Mouse (Mus musculus) heart, embryonic 15.5 days (tissue): ENCODE measurements around the gene Dhrs7b. TPM values are rescaled to one million over a fixed set of nuclear protein-coding genes. Genes with fewer than 3 reads are reported as not detected.

ENCODE experiments used
- ATAC-seq: fragments of 200-750 bp; cut with Nextera tagmentation; replicated peaks from 2 replicates; pipeline ENCODE4 v1.8.0; 2017; ENCODE audit warnings: low read depth, moderate TSS enrichment; ENCODE audit not compliant: insufficient number of reproducible peaks, insufficient read depth, low FRiP score
- H3K27ac ChIP-seq: fragments of 300-500 bp; sonication (generic); 2 replicates; pipeline ENCODE4 v1.5.1; 2015; ENCODE audit warnings: mild to moderate bottlenecking, inconsistent platforms
- H3K27me3 ChIP-seq: fragments of 300-500 bp; sonication (generic); 2 replicates; pipeline ENCODE4 v1.6.1; 2015; ENCODE audit warnings: inconsistent platforms
- H3K36me3 ChIP-seq: fragments of 300-500 bp; sonication (generic); 2 replicates; pipeline ENCODE4 v1.6.1; 2015; ENCODE audit warnings: mild to moderate bottlenecking, inconsistent platforms
- H3K4me1 ChIP-seq: fragments of 300-500 bp; sonication (generic); replicated peaks from 2 replicates; pipeline ENCODE4 v1.6.1; 2015; ENCODE audit warnings: inconsistent platforms
- H3K4me2 ChIP-seq: fragments of 300-500 bp; sonication (generic); 2 replicates; pipeline ENCODE4 v1.6.1; 2015; ENCODE audit warnings: inconsistent platforms, mild to moderate bottlenecking, moderate library complexity
- H3K4me3 ChIP-seq: fragments of 300-500 bp; sonication (generic); 2 replicates; pipeline ENCODE4 v1.5.1; 2015; ENCODE audit warnings: mild to moderate bottlenecking, inconsistent platforms
- H3K9ac ChIP-seq: fragments of 300-500 bp; sonication (generic); 2 replicates; pipeline ENCODE4 v1.6.1; 2015; ENCODE audit warnings: mild to moderate bottlenecking, inconsistent platforms
- H3K9me3 ChIP-seq: fragments of 300-500 bp; sonication (generic); replicated peaks from 2 replicates; pipeline ENCODE4 v1.6.1; 2016; ENCODE audit warnings: inconsistent platforms
- WGBS: fragments of 180-500 bp; shearing (Covaris S2); methylation state at CpG from one replicate; pipeline ENCODE4 v1.1.7; 2015; ENCODE audit warnings: mixed read lengths; 5-methylcytosine and 5-hydroxymethylcytosine counted together
- polyA plus RNA-seq: library from polyadenylated mRNA; unstranded; fragments of >200 nt; fragmentation: Nextera tagmentation; extraction: Ambion mirVana; gene quantifications from 2 replicates; pipeline ENCODE4 v1.2.1, GENCODE M21; 2015

Dhrs7b gene
- polyA plus RNA-seq = 26.8 and 30.4 TPM in 2 replicates

DNA sequence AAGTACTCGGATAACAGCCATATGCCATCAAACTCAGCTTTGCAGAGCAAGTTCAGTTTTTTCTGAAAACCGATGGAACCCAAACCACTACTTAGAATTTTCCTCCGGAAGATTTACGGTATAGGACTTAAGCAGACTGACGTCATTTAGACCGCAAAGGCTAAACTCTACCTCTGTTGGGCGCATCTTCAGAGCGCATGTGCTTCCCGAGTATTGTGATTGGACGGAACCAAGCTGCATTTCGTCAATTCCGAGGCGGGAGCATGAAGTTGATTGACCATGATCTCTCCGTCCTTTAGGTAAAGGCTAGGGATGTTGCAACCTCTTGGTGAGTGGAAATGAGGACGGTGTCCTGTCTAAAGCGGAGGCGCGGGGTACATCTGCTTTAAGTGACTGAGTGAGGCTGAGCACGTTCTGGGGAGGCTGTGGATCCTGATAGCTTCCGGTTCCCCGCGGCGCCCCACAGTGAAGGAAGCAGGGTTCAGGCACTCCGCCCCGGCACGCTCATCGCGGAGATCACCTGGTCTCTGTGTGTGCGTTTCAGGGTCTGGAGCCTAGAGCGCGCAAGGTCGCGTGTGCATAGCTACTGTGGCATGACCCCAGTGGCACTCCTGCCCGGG is at the start of gene Dhrs7b:
Dhrs7b (plus strand) TSS at position 199 of the 620 bp plus-strand sequence.
- Histone ChIP-seq H3K4me1 (peaks cover 8% of the 10 kb centered on the region), H3K4me3 (peak within 1 kb of the TSS; percentile 93), H3K9ac (peak within 1 kb of the TSS; percentile 79), H3K9me3 (no peaks in the 10 kb centered on the region), H3K4me2 (peak within 1 kb of the TSS; percentile 84), H3K27ac (peak within 1 kb of the TSS; percentile 81), H3K27me3 (no peaks in the 10 kb centered on the region), H3K36me3 (no peaks in the 10 kb centered on the region)
- ATAC-seq = peak; percentile 96
- WGBS = under 1% methylated on average over 34 of the region's 34 CpGs

DNA sequence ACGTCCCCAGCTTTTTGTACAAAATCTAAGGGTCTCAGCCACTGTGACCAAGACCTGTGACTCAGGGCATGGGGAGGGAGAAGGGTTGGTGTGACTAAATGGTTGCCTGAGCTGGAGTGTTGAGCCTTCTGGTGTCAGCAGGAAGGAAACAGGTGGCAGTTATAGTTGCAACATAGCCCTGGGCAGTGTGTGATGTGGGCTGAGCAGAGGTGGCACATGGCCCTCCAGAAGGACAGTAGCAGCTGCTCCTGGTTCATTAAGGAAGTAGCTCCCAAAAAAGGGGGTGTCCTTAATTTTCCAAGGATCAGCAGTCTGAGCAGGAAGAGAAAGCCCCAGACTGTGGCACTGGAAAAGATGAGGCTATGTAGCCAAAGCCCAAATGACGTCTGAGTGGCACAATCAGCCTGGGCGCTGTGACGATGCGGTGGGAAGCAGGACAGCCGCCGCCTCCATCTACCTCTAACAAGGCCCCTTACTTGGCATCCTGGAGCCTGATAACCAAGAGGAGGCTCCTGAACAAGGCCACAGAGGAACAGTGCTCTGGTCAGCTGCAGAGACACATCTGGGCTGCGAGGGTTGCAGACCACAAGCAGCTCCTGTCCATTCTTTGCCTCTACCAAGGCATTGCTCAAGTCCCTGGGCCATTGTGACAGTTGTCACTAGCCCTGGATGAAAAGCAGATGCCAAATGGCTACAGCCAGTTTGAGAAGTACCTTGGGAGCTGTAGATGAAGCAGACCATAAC is 46.1 kb upstream of the Dhrs7b start:
- Histone ChIP-seq H3K9me3 (no peaks in the 10 kb centered on the region), H3K36me3 (peaks cover 61% of the 10 kb centered on the region), H3K4me3 (no peak overlapping the region), H3K4me1 (peaks cover 39% of the 10 kb centered on the region), H3K27me3 (no peaks in the 10 kb centered on the region), H3K4me2 (no peak overlapping the region), H3K9ac (no peak overlapping the region), H3K27ac (no peak overlapping the region)
- WGBS = 81% methylated on average over 8 of the region's 8 CpGs
- ATAC-seq = no peak

DNA sequence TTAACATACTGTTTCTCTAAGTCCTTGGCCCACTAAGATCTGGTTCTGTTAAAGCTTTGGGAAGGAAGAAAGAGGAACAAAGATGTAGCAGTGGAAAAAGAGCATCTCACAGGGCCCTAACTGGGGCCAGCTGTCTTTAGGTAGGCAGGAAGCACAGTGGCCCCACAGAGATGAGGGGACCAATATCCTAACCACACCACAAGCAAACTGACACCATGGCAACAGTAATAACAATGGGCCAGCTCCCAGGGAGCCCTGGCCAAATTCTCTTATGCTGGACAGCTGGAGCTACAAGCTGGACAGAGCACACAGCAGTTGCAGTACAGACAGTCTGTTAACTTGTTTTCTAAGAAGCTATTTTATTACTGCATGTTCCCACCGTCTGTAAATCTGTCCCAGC is 42.8 kb upstream of the Dhrs7b start:
- no peak for ATAC-seq

DNA sequence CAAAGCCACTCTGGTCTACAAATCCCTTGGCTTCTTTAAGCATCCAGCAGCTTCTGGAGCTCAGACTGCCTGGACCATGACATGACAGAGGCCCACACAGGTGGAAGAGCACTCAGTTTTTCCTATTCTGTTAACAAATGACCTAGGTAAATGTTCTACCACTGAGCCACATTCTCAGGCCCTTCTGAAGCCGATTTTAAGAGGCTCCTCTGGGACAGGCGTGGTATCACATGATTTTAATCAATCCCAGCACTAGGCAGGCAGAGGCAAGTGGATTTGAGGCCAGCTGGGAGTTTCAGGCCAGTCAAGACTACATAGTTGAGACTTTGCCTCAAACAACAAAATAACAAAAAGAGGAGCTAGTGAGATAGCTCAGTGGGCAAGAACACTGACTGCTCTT is 40.0 kb upstream of the Dhrs7b start:
- H3K9me3 ChIP-seq = no peaks in the 10 kb centered on the region
- H3K4me2 ChIP-seq = no peak overlapping the region
- no peak overlapping the region for H3K9ac ChIP-seq
- peaks cover 4% of the 10 kb centered on the region; the same call in 1 of the 2 replicates for H3K4me1 ChIP-seq
- H3K27me3 ChIP-seq = no peaks in the 10 kb centered on the region
- no peak for ATAC-seq
- H3K27ac ChIP-seq = no peak overlapping the region
- H3K36me3 ChIP-seq = peaks cover 74% of the 10 kb centered on the region
- WGBS = 88% methylated on average over 2 of the region's 2 CpGs
- no peak overlapping the region for H3K4me3 ChIP-seq

More for the DNA sequence above, 42.8 kb upstream of the Dhrs7b start:
- Histone ChIP-seq H3K9ac (no peak overlapping the region), H3K4me2 (no peak overlapping the region), H3K27ac (no peak overlapping the region), H3K4me1 (peaks cover 6% of the 10 kb centered on the region), H3K36me3 (peaks cover 86% of the 10 kb centered on the region), H3K4me3 (no peak overlapping the region), H3K27me3 (no peaks in the 10 kb centered on the region), H3K9me3 (no peaks in the 10 kb centered on the region)
- 60% methylated on average over 1 of the region's 1 CpGs for WGBS

DNA sequence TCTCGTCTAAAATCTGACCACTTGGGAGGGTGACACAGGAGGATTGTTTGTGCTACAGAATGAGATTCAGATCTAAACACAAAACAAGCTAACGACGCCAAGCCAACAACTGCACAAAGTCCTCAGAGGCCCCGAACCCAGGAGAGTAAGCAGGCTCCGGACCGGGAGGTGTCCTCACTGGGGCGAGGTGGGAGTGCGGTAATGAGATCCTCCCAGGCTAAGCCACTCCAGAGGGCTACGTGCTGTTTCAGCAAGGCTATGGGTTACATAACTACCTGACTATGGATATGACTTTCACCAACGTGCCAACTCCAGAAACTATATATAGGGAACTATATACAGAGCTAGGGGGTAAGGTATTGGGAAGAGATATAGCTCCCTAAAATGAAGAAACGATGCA is 34.1 kb upstream of the Dhrs7b start:
- ATAC-seq = no peak
- WGBS = 78% methylated on average over 11 of the region's 11 CpGs
- H3K4me3 ChIP-seq = no peak overlapping the region
- H3K9me3 ChIP-seq = no peaks in the 10 kb centered on the region
- H3K27ac ChIP-seq = 0 out of 2 replicates have a peak overlapping the region, but pooled peaks have one; percentile 8
- no peaks in the 10 kb centered on the region for H3K4me1 ChIP-seq
- H3K9ac ChIP-seq = no peak overlapping the region
- H3K4me2 ChIP-seq = no peak overlapping the region
- peaks cover 30% of the 10 kb centered on the region; the same call in 1 of the 2 replicates for H3K36me3 ChIP-seq
- no peaks in the 10 kb centered on the region for H3K27me3 ChIP-seq

DNA sequence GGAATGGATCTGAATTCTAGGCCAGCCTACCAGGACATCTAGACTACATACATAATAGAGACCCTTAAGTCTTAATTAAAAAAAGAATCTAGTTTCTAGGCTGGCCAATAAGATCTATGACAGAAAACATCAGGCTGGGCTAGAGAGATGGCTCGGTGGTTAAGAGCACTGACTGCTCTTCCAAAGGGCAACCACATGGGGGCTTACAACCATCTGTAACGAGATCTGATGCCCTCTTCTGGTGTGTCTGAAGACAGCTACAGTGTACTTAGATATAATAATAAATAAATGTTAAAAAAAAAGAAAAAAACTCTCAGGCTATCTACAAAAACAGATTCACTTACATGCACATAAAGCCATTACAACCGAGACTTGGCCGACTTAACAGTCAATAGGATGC is 30.5 kb upstream of the Dhrs7b start:
- H3K36me3 ChIP-seq = peaks cover 25% of the 10 kb centered on the region
- H3K4me2 ChIP-seq = no peak overlapping the region
- no peak for ATAC-seq
- H3K27ac ChIP-seq = no peak overlapping the region
- no peak overlapping the region for H3K9ac ChIP-seq
- H3K4me3 ChIP-seq = no peak overlapping the region
- H3K9me3 ChIP-seq = no peaks in the 10 kb centered on the region
- H3K4me1 ChIP-seq = no peaks in the 10 kb centered on the region
- H3K27me3 ChIP-seq = no peaks in the 10 kb centered on the region
- 84% methylated on average over 4 of the region's 4 CpGs for WGBS

DNA sequence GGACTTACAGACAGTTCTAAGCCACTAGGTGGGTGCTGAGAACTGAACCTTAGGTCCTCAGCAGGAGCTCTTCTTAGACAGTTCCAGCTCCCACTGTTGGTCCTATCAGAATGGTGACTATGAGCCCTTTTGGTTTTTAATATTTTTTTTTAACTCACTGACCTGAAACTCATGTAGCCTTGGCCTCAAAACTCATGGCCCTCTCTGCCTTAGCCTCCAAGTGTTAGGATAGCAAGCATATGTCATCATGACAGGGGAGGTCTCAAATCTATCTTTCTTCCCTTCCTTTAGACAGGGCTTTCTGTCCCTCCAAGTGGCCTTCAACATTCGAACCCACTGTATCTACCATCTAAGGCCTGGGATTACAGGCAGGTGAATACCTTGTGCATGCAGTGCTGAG is 29.5 kb upstream of the Dhrs7b start:
- ATAC-seq = no peak
- no peak overlapping the region for H3K4me2 ChIP-seq
- no peaks in the 10 kb centered on the region for H3K27me3 ChIP-seq
- H3K36me3 ChIP-seq = peaks cover 25% of the 10 kb centered on the region
- H3K9ac ChIP-seq = no peak overlapping the region
- H3K9me3 ChIP-seq = no peaks in the 10 kb centered on the region
- no peak overlapping the region for H3K4me3 ChIP-seq
- WGBS = 74% methylated on average over 1 of the region's 1 CpGs
- no peaks in the 10 kb centered on the region for H3K4me1 ChIP-seq
- H3K27ac ChIP-seq = no peak overlapping the region

DNA sequence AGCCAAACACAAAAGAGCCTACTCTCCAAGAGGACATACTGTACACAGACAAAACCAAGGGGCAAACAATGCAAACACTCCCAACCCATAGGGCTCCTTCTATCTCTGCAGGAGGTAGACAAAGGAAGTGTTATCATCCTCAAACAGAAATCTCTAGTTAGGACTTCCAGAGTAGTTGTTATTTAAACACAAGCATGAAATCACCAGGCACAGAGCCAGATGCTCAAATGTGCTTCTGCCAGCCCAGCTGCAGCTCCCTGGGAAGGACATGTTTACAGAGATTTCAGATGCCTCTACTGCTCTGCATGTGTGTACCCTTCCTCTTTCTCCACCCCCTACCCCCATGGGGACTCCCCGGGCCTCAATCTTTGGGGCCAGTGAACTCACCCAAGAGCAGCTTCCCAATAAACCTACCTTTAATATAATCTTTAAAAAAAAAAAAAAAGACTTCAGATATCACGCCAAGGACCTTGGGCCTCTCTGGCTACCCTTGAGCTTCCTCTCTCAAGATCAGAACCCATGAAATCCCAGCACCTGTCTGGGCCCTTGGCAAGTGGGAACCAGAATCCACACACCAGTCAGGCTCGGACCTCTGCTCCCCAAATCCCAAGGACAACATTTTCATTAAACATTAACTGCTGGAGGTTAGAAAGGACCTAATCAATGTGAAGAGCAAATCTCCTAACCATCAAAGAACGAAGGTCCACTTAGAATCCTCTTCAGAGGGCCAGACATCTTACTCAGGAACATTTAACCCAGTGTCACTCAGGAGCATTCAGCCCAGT is 22.0 kb upstream of the Dhrs7b start:
- whole genome bisulfite sequencing = 56% methylated on average over 4 of the region's 4 CpGs
- Histone ChIP-seq H3K9me3 (no peaks in the 10 kb centered on the region), H3K9ac (no peak overlapping the region), H3K4me1 (peaks cover 29% of the 10 kb centered on the region), H3K4me3 (no peak overlapping the region), H3K27ac (peak overlapping the region; percentile 5; the same call in 1 of the 2 replicates), H3K27me3 (no peaks in the 10 kb centered on the region), H3K36me3 (peaks cover 3% of the 10 kb centered on the region), H3K4me2 (peak overlapping the region; percentile 13; the same call in 1 of the 2 replicates)
- no peak for ATAC-seq

DNA sequence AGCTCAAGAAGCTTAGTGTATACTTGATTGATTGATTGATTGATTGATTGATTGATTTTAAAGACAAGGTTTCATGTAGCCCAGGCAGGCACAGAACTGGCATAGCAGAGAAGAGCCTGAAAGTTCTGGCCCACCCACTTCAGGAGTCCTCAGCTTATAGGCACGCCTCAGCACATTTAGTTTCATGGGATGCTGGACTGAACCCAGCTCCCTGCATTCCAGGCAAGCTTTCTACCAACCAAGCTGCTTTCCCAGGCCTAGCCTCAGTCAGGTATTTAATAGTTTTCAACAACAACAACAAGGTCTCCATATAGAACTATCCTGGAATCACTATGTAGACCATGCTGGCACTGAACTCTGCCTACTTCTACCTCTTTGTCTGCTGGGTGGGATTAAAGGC is 20.9 kb upstream of the Dhrs7b start:
- H3K4me1 ChIP-seq = peaks cover 29% of the 10 kb centered on the region
- H3K9me3 ChIP-seq = no peaks in the 10 kb centered on the region
- 0 out of 2 replicates have a peak overlapping the region, but pooled peaks have one; percentile 49 for H3K9ac ChIP-seq
- 0 out of 2 replicates have a peak overlapping the region, but pooled peaks have one; percentile 39 for H3K27ac ChIP-seq
- H3K4me2 ChIP-seq = peak overlapping the region; percentile 94
- no peaks in the 10 kb centered on the region for H3K36me3 ChIP-seq
- ATAC-seq = no peak
- 41% methylated on average over 1 of the region's 1 CpGs for WGBS
- H3K4me3 ChIP-seq = peak overlapping the region; percentile 61
- H3K27me3 ChIP-seq = no peaks in the 10 kb centered on the region

DNA sequence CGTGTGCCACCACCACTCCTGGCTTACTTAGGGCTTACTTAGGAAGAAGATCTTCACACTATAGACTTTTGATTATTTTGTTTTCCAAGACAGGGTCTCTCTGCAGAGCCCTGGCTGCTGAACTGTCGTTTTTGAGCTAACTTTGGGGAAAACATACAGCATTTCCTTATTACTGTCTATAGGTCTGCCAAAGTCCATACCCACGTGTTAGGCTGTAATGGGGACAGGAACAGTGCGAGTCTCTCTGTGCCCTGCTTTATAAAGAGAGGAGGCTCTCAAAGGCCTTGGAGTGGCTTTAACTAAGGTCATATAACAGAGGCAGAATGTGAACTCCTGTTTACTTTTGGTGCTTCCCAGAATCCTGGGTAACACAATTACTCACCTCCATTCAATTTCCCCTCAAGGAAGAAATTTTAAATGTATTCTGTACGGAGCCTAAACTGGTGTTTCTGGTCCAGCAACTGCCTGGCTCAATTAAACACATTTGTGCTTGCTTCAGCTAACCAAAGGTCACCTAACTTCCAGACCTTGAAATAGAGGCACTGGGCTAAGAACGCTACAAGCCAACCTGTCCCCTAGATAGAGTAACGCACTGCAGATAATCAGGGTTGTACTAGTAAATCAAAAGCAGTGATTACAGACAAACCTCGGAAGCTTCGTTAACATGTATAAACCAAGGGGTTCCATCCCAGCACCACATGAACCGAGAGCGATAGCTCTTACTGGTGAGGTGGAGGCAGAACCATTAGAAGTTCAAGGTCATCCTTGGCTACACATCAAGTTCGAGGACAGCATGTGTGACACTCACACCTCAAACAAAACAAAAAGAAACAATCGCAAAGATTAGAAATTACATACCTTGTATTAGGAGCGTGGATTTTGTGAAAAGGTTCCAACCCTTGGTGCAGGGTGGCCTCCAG is 20.1 kb upstream of the Dhrs7b start:
- no peaks in the 10 kb centered on the region for H3K9me3 ChIP-seq
- H3K27ac ChIP-seq = peak overlapping the region; percentile 49; the same call in 1 of the 2 replicates
- H3K4me1 ChIP-seq = peaks cover 29% of the 10 kb centered on the region
- H3K9ac ChIP-seq = peak overlapping the region; percentile 49
- no peaks in the 10 kb centered on the region for H3K27me3 ChIP-seq
- H3K4me3 ChIP-seq = peak overlapping the region; percentile 61
- ATAC-seq = no peak
- no peaks in the 10 kb centered on the region for H3K36me3 ChIP-seq
- WGBS = 12% methylated on average over 14 of the region's 14 CpGs
- peak overlapping the region; percentile 94 for H3K4me2 ChIP-seq
